Mouse (Mus musculus) kidney, postnatal 0 days (tissue): ENCODE measurements around the gene Prpf3. TPM values are rescaled to one million over a fixed set of nuclear protein-coding genes. Genes with fewer than 3 reads are reported as not detected.
"Not testable (repeated sequence)": the region's sequence is repeated elsewhere in the genome, so short reads cannot be mapped to it uniquely, and the experiment has no call there.

Experiments
- ATAC-seq: fragments of 200-750 bp; cut with Nextera tagmentation; replicated peaks from 2 replicates; pipeline ENCODE4 v1.8.0; 2017; ENCODE audit warnings: low read depth, moderate number of reproducible peaks, moderate TSS enrichment, moderate library complexity; ENCODE audit not compliant: low FRiP score
- DNase-seq: peaks from one replicate; pipeline ENCODE4 v3.0.0-alpha.2; 2016; ENCODE audit warnings: low spot score
- H3K27ac ChIP-seq: fragments of 300-500 bp; sonication (generic); 2 replicates; pipeline ENCODE4 v1.5.1; 2014; ENCODE audit warnings: mild to moderate bottlenecking
- H3K27me3 ChIP-seq: fragments of 300-500 bp; sonication (generic); 2 replicates; pipeline ENCODE4 v1.6.1; 2014; ENCODE audit warnings: low read length, mixed read lengths; ENCODE audit not compliant: insufficient read depth
- H3K36me3 ChIP-seq: fragments of 300-500 bp; sonication (generic); 2 replicates; pipeline ENCODE4 v1.6.1; 2014; ENCODE audit warnings: low read length, mixed read lengths; ENCODE audit not compliant: insufficient read depth
- H3K4me1 ChIP-seq: fragments of 300-500 bp; sonication (generic); replicated peaks from 2 replicates; pipeline ENCODE4 v1.6.1; 2014; ENCODE audit warnings: antibody characterized with exemption, low read length, mixed read lengths; ENCODE audit not compliant: insufficient read depth
- H3K4me2 ChIP-seq: fragments of 300-500 bp; sonication (generic); 2 replicates; pipeline ENCODE4 v1.6.1; 2014; ENCODE audit warnings: mild to moderate bottlenecking, low read length, moderate library complexity, mixed read lengths
- H3K4me3 ChIP-seq: fragments of 300-500 bp; sonication (generic); replicated peaks from 2 replicates; pipeline ENCODE4 v1.5.1; 2014; ENCODE audit warnings: low read depth, low read length
- H3K9ac ChIP-seq: fragments of 300-500 bp; sonication (generic); 2 replicates; pipeline ENCODE4 v1.6.1; 2014; ENCODE audit warnings: low read depth, low read length
- H3K9me3 ChIP-seq: fragments of 300-500 bp; sonication (generic); replicated peaks from 2 replicates; pipeline ENCODE4 v1.6.1; 2016; ENCODE audit warnings: low read length, inconsistent platforms, mixed read lengths
- CTCF ChIP-seq: IDR thresholded peaks from 2 replicates; pipeline ENCODE4 v1.5.1; 2016; ENCODE audit warnings: antibody characterized with exemption, low read depth, mild to moderate bottlenecking, moderate library complexity
- WGBS: fragments of 180-500 bp; shearing (Covaris S2); extraction: QIAGEN DNeasy Blood & Tissue Kit; methylation state at CpG from one replicate; pipeline ENCODE4 v1.1.7; 2014; 5-methylcytosine and 5-hydroxymethylcytosine counted together
- polyA plus RNA-seq: library from polyadenylated mRNA; unstranded; fragments of >200 nt; fragmentation: Nextera tagmentation; extraction: Ambion mirVana; gene quantifications from 2 replicates; pipeline ENCODE4 v1.2.1, GENCODE M21; 2015

Prpf3 gene
- polyA plus RNA-seq, 1 experiment from 2014 or later: 31.2 TPM

DNA sequence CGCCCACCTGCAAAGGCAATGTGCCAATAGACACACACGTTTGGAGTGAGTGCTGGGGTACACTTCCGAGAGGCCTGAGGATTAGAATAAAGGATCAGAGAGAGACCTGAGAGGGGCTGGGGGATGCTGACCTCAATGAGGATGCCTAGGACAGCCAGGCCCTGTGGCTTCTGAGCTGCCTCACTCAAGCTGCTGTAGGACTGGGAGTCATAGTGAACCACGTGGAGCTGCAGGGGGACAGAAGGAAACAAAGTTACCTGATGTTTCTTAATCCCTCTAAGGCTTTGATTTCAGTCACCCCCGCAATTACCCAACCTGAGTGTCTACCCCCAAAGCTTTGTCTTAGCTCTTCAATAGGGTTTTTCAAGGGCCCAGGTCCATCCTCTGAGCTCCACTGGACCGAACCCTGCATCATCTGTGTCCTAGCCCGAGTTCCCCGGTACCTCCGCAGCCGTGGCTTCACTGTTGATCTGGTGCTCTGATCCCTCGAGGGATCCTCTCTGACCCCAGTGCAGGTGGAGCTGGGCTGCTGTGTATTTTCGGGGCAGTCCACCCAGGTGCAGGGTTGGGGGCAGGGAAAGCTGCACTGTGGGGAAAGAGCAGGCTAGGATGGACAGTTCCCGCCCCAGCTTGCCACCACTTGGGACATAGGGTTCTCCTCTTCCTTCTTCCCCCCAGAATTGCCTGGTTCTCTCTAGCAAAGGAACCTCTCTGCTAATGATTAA is 44.3 kb upstream of the Prpf3 start:
- DNase-seq: no peak
- 67% methylated on average over 13 of the region's 13 CpGs for WGBS
- H3K4me1 ChIP-seq: peaks cover 6% of the 10 kb centered on the region; the same call in 1 of the 2 replicates
- ATAC-seq: no peak
- H3K9ac ChIP-seq: no peak overlapping the region
- no peak overlapping the region for H3K4me3 ChIP-seq
- no peaks in the 10 kb centered on the region for H3K9me3 ChIP-seq
- no peak overlapping the region for H3K27ac ChIP-seq
- no peak overlapping the region for H3K4me2 ChIP-seq
- H3K36me3 ChIP-seq: no peaks in the 10 kb centered on the region
- TF ChIP-seq CTCF: no peak
- no peaks in the 10 kb centered on the region for H3K27me3 ChIP-seq

DNA sequence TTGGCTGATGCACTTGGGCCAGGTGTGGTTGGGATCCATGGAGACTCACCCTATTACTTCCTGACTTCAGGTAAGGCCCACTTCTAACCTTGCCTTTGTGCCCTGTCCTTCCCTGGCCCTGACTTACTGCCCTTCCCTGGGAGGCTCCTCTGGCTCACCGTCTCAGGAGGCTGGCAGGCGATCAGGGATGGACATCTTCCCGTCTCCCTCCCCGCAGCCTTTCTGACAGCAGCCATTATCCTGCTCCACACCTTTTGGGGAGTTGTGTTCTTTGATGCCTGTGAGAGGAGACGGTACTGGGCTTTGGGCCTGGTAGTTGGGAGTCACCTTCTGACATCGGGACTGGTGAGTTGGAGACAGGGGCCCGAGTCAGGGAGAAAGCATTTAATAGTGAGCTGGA is 39.8 kb upstream of the Prpf3 start:
- H3K9me3 ChIP-seq, DNase-seq: not testable (repeated sequence)
- 0 out of 2 replicates have a peak overlapping the region, but pooled peaks have one; percentile 71 for H3K4me2 ChIP-seq

DNA sequence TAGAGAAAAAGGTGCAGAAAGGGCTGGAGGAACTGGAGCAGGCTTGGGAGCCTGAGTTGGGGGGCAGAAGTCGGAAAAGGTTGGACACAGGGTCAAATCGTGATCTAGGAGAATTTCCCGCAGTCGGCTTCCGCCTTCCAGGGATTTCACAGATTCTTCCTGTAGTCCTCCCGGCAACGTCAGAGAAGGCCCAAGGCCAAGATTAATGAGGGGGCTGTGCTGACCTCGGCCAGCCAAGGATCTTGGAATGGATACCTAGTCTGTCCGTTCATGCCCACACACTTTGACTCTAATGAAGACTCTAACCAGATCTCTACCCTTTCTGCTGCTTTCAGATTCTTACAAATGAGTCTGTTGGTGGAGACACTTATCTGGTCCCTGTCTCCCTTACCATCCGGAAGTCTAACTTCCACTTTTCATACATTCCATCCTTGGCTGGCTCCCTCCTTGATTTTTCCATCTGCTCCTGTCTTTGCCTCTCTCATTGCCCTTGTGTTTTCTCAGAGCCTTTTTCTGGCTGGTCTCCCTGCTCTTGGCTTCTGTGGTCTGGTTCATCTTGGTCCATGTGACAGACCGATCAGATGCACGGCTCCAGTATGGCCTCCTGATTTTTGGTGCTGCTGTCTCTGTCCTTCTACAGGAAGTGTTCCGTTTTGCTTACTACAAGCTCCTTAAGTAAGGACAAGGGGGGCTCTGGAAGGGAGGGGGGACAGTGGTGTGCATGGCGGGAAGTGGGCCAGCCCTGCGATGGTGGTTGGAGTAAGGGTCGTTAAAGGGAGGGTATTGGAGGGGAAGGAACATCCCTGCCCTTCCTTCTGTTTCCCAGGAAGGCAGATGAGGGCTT is 38.9 kb upstream of the Prpf3 start:
- DNase-seq (peak; percentile 86), ATAC-seq (peak; percentile 25; the same call in 1 of the 2 replicates)
- peak overlapping the region; percentile 82 for H3K27ac ChIP-seq
- no peaks in the 10 kb centered on the region for H3K27me3 ChIP-seq
- H3K9ac ChIP-seq: peak overlapping the region; percentile 64
- no peaks in the 10 kb centered on the region for H3K36me3 ChIP-seq
- H3K4me1 ChIP-seq: peaks cover 22% of the 10 kb centered on the region
- no peaks in the 10 kb centered on the region for H3K9me3 ChIP-seq
- H3K4me3 ChIP-seq: peak overlapping the region; percentile 50
- no peak for TF ChIP-seq CTCF
- 7% methylated on average over 15 of the region's 16 CpGs for WGBS
- H3K4me2 ChIP-seq: peak overlapping the region; percentile 71

More for the DNA sequence above, 39.8 kb upstream of the Prpf3 start:
- H3K9ac ChIP-seq, H3K27ac ChIP-seq, H3K36me3 ChIP-seq, H3K27me3 ChIP-seq, H3K4me3 ChIP-seq, ATAC-seq: not testable (repeated sequence)
- peaks cover 20% of the 10 kb centered on the region for H3K4me1 ChIP-seq
- 81% methylated on average over 7 of the region's 7 CpGs for WGBS

DNA sequence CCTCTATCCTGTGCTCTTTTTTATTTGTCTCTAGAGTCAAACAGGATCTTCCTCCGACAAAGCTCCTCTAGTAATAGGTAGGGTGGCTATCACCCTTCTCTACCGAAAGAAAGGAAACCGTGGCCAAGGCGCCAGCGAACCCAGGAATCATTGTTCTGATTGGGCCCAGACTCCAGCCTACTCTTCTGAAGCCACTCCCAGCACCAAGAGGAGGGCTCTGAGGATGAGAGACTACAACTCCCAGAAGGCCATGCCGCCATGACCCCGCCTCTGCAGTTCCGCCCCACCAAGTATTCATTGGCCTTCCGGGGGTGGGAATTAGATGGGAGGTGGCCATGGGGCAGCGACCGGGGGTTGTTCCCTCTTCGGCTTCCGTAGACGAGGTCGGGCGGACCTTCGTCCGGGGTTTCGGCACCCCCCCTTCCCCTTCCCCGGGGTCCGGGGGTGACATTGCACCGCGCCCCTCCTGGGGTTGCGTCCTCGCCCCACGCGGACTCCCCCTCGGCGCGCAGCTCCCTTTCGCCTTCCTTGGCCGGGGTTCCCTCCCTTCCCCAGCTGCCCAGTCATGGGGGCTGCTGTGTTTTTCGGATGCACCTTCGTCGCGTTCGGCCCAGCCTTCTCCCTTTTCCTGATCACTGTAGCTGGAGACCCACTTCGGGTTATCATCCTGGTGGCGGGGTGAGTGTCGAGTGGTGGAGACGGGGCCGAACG is 38.1 kb upstream of the Prpf3 start, which contains the start of gene Aph1a:
Gene Aph1a (plus strand): TSS at position 364 of the 711 bp plus-strand sequence.
- H3K4me3 ChIP-seq: peak within 1 kb of the TSS; percentile 50
- not testable (repeated sequence) for H3K9me3 ChIP-seq, H3K27me3 ChIP-seq, H3K36me3 ChIP-seq
- DNase-seq (peak; percentile 99), ATAC-seq (peak; percentile 96)
- H3K27ac ChIP-seq: peak within 1 kb of the TSS; percentile 83
- peak within 1 kb of the TSS; percentile 71 for H3K4me2 ChIP-seq
- under 1% methylated on average over 25 of the region's 43 CpGs for WGBS
- peaks cover 22% of the 10 kb centered on the region for H3K4me1 ChIP-seq
- peak within 1 kb of the TSS; percentile 64 for H3K9ac ChIP-seq

DNA sequence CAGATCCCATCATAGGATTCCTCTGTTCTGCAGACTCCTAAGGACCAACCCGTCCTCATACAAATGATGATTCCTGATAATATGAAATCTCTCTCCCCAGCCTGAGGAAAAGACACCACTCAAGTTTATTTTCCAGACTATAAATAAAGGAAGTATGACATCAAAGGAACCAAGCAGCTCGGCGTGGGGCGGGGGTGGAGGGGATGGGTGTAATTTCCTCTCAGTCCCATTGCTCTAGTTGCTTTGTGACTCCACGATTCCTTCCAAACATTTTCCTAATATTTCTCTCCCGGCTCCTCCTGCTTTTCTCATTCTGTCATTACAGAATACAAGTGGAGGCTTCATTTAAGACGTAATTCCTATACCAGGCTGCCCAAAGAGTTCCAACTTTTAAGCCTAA is 37.4 kb upstream of the Prpf3 start:
- DNase-seq (no peak), ATAC-seq (no peak)
- H3K4me3 ChIP-seq: peak overlapping the region; percentile 50
- H3K9ac ChIP-seq: peak overlapping the region; percentile 64; the same call in 1 of the 2 replicates
- H3K9me3 ChIP-seq: no peaks in the 10 kb centered on the region
- TF ChIP-seq CTCF: no peak
- 9% methylated on average over 7 of the region's 7 CpGs for WGBS
- peak overlapping the region; percentile 60 for H3K4me2 ChIP-seq
- H3K27ac ChIP-seq: peak overlapping the region; percentile 83
- H3K36me3 ChIP-seq: no peaks in the 10 kb centered on the region
- H3K4me1 ChIP-seq: peaks cover 22% of the 10 kb centered on the region
- no peaks in the 10 kb centered on the region for H3K27me3 ChIP-seq
